20 mouse cellular contexts compared by ENCODE assay signal in genomic region chr9:96275543-96275942, GRCm38 (mm10).
DNase-seq lines count a peak whose midpoint lies in the region; ATAC-seq and TF ChIP-seq lines count a peak whose summit lies in the region.
"Had no signal": no experiment of that assay in that cellular context is flagged by ENCODE, and none has a peak within 500 bp of the region (broad histone marks: within the 10 kb centered on the region; RNA-seq: fewer than 3 reads in every experiment).

No protein-coding gene starts in this region.

- 0 out of 2 replicates have a peak, but pooled peaks cover 3% of the 10 kb centered on the region for H3K4me1 ChIP-seq in kidney, postnatal 0 days (replicated peaks; ENCODE audit: insufficient read depth, low read length)
- peaks cover 2 to 10% of the 10 kb centered on the region in 2 experiments; a peak in 2 of 4 replicates for H3K4me1 ChIP-seq in liver, embryonic 14.5 days (replicated peaks; ENCODE audit: control insufficient read depth in 2 of 2, insufficient read depth in 2 of 2, low read length in 1 of 2)
- H3K4me1 ChIP-seq in liver, postnatal 0 days (ENCODE audit: insufficient read depth): no peaks in the 10 kb centered on the region
- H3K4me1 ChIP-seq: hindbrain, embryonic 12.5 days had no signal

- H3K9me3 ChIP-seq in kidney, postnatal 0 days (replicated peaks; ENCODE audit: low read length): no peaks in the 10 kb centered on the region
- H3K9me3 ChIP-seq in liver, embryonic 14.5 days (ENCODE audit: control insufficient read depth, low read length): no peaks in the 10 kb centered on the region
- H3K9me3 ChIP-seq in liver, postnatal 0 days (ENCODE audit: low read length): no peaks in the 10 kb centered on the region
- H3K9me3 ChIP-seq: hindbrain, embryonic 12.5 days had no signal

- H3K27ac ChIP-seq in kidney, postnatal 0 days: peak overlapping the region; percentile 50; the same call in 1 of the 2 replicates
- no peak overlapping the region for H3K27ac ChIP-seq in liver, embryonic 14.5 days
- H3K27ac ChIP-seq in liver, postnatal 0 days (ENCODE audit: low read depth): no peak overlapping the region
- H3K27ac ChIP-seq: gastrocnemius, adult 2 months; hindbrain, embryonic 12.5 days had no signal

- DNase-seq in kidney, adult 9 months: peak; percentile 5
- no peak for DNase-seq in kidney, postnatal 10 days
- peak; percentile 44 for DNase-seq in kidney, postnatal 0 days (ENCODE audit: low spot score)
- DNase-seq in kidney, adult 18-20 months: no peak
- DNase-seq in liver, embryonic 14.5 days (ENCODE audit: low read depth in 3 of 3, low spot score in 3 of 3): no peak
- no peak for DNase-seq in liver, postnatal 0 days
- no peak for DNase-seq in retina, embryonic 14.5 days (ENCODE audit: low spot score)
- DNase-seq in thymus, postnatal 36 days: no peak
- DNase-seq: adrenal gland, postnatal 10 days; adrenal gland, postnatal 36 days; cerebellum, adult 18-20 months; cerebellum, adult 9-10 months; cerebellum, postnatal 14 days; forebrain, postnatal 0 days; gastrocnemius, adult 2 months; gastrocnemius, postnatal 14 days; heart, adult 11 months had no signal

- H3K36me3 ChIP-seq in kidney, postnatal 0 days (ENCODE audit: insufficient read depth, low read length): no peaks in the 10 kb centered on the region
- peaks cover 48% of the 10 kb centered on the region for H3K36me3 ChIP-seq in liver, embryonic 14.5 days (replicated peaks; ENCODE audit: control insufficient read depth, insufficient read depth, low read depth)
- peaks cover 30% of the 10 kb centered on the region for H3K36me3 ChIP-seq in liver, postnatal 0 days (replicated peaks; ENCODE audit: insufficient read depth, low read length)

- H3K27me3 ChIP-seq in kidney, postnatal 0 days (ENCODE audit: insufficient read depth, low read length): no peaks in the 10 kb centered on the region
- no peaks in the 10 kb centered on the region for H3K27me3 ChIP-seq in liver, embryonic 14.5 days (ENCODE audit: control insufficient read depth, insufficient read depth, low read length)
- no peaks in the 10 kb centered on the region for H3K27me3 ChIP-seq in liver, postnatal 0 days (ENCODE audit: insufficient read depth, low read length)
- H3K27me3 ChIP-seq: hindbrain, embryonic 12.5 days had no signal

- H3K4me3 ChIP-seq in kidney, postnatal 0 days (replicated peaks; ENCODE audit: low read depth, low read length): no peak overlapping the region
- H3K4me3 ChIP-seq in liver, embryonic 14.5 days (ENCODE audit: insufficient read depth in 1 of 2, low read depth in 2 of 2, low read length in 2 of 2): no peak overlapping the region
- no peak overlapping the region for H3K4me3 ChIP-seq in liver, postnatal 0 days (ENCODE audit: low read depth, low read length)
- H3K4me3 ChIP-seq: gastrocnemius, adult 2 months; hindbrain, embryonic 12.5 days had no signal

- TF ChIP-seq CTCF in kidney, postnatal 0 days (IDR thresholded peaks at IDR 0.05; ENCODE audit: low read depth): no peak
- TF ChIP-seq CTCF in liver, embryonic 14.5 days (IDR thresholded peaks at IDR 0.05; ENCODE audit: low read depth): no peak
- TF ChIP-seq CTCF in liver, postnatal 0 days (IDR thresholded peaks at IDR 0.05; ENCODE audit: low read depth): no peak

- no peak for TF ChIP-seq EP300 in liver, embryonic 14.5 days (IDR thresholded peaks at IDR 0.05; ENCODE audit: low read depth)
- no peak for TF ChIP-seq EP300 in liver, postnatal 0 days (IDR thresholded peaks at IDR 0.05; ENCODE audit: low read depth)

- peak; percentile 57; the same call in 1 of the 2 replicates for ATAC-seq in kidney, postnatal 0 days (replicated peaks; ENCODE audit: low FRiP score, low read depth)
- peak; percentile 38 for ATAC-seq in liver, embryonic 14.5 days (ENCODE audit: insufficient read depth)
- ATAC-seq in liver, postnatal 0 days: no peak
- ATAC-seq: forebrain, embryonic 14.5 days; forebrain, postnatal 0 days had no signal

- H3K9ac ChIP-seq in kidney, postnatal 0 days (ENCODE audit: low read depth, low read length): no peak overlapping the region
- H3K9ac ChIP-seq in liver, embryonic 14.5 days (replicated peaks): no peak overlapping the region
- H3K9ac ChIP-seq in liver, postnatal 0 days (replicated peaks): no peak overlapping the region
- H3K9ac ChIP-seq: forebrain, postnatal 0 days; hindbrain, embryonic 12.5 days had no signal

- no peak overlapping the region for H3K4me2 ChIP-seq in kidney, postnatal 0 days (ENCODE audit: low read length)
- no peak overlapping the region for H3K4me2 ChIP-seq in liver, embryonic 14.5 days (ENCODE audit: low read depth)
- H3K4me2 ChIP-seq in liver, postnatal 0 days (ENCODE audit: low read depth, low read length): no peak overlapping the region
- H3K4me2 ChIP-seq: heart, embryonic 11.5 days; hindbrain, embryonic 12.5 days had no signal

Comparison
In these comparisons a context has a peak if more than half of its experiments do, and no peak if none do; other contexts are left out.
1. DNase-seq: peak in kidney, adult 9 months (single experiment) and kidney, postnatal 0 days (single experiment); none in kidney, postnatal 10 days (single experiment), kidney, adult 18-20 months (single experiment), liver, embryonic 14.5 days (0 of 3), liver, postnatal 0 days (single experiment), retina, embryonic 14.5 days (single experiment) and thymus, postnatal 36 days (0 of 2).